Mouse (Mus musculus) heart, adult 11 months (tissue): ENCODE data around the gene Gm20388.

Experiments
- DNase-seq: peaks from one replicate; pipeline ENCODE4 v3.0.0; 2022

Gene Gm20388

GRCm38 (mm10) chr8:123328552-123328951, 3417.9 kb downstream of the Gm20388 start:
- no peak for DNase-seq

GRCm38 (mm10) chr8:123329350-123329749, 3418.7 kb downstream of the Gm20388 start:
- no peak for DNase-seq

- DNase-seq = no peak
Observed at GRCm38 (mm10) chr8:123329961-123330360, 3419.3 kb downstream of the Gm20388 start.

- no peak for DNase-seq
Observed at GRCm38 (mm10) chr8:123330701-123331100, 3420.1 kb downstream of the Gm20388 start.

GRCm38 (mm10) chr8:123331301-123331700, 3420.7 kb downstream of the Gm20388 start:
- DNase-seq = no peak

GRCm38 (mm10) chr8:123331810-123332209, 3421.2 kb downstream of the Gm20388 start:
- no peak for DNase-seq

- DNase-seq = peak; percentile 93
Observed at GRCm38 (mm10) chr8:123332262-123333090, 3421.8 kb downstream of the Gm20388 start, which contains the start of gene Spire2. Gene Spire2, plus strand, starts transcription at chr8:123332713.

GRCm38 (mm10) chr8:123333091-123333587, 3422.5 kb downstream of the Gm20388 start:
- no peak for DNase-seq

GRCm38 (mm10) chr8:123333864-123334263, 3423.2 kb downstream of the Gm20388 start:
- DNase-seq = peak; percentile 79

- peak; percentile 66 for DNase-seq
Observed at GRCm38 (mm10) chr8:123334467-123334866, 3423.8 kb downstream of the Gm20388 start.

GRCm38 (mm10) chr8:123337475-123337874, 3426.8 kb downstream of the Gm20388 start:
- no peak for DNase-seq

GRCm38 (mm10) chr8:123340071-123340470, 3429.4 kb downstream of the Gm20388 start:
- no peak for DNase-seq

GRCm38 (mm10) chr8:123341040-123342015, 3430.7 kb downstream of the Gm20388 start:
- DNase-seq = no peak

GRCm38 (mm10) chr8:123342253-123342652, 3431.6 kb downstream of the Gm20388 start:
- DNase-seq = no peak

GRCm38 (mm10) chr8:123342911-123343310, 3432.3 kb downstream of the Gm20388 start:
- no peak for DNase-seq

GRCm38 (mm10) chr8:123343422-123343821, 3432.8 kb downstream of the Gm20388 start:
- no peak for DNase-seq

GRCm38 (mm10) chr8:123345135-123345534, 3434.5 kb downstream of the Gm20388 start:
- no peak for DNase-seq

- DNase-seq = no peak
Observed at GRCm38 (mm10) chr8:123345856-123346255, 3435.2 kb downstream of the Gm20388 start.

GRCm38 (mm10) chr8:123347293-123347692, 3436.7 kb downstream of the Gm20388 start:
- DNase-seq = no peak

- DNase-seq = peak; percentile 93
Observed at GRCm38 (mm10) chr8:123348237-123348843, 3437.7 kb downstream of the Gm20388 start.

GRCm38 (mm10) chr8:123349073-123349472, 3438.4 kb downstream of the Gm20388 start:
- DNase-seq = no peak

GRCm38 (mm10) chr8:123352118-123352517, 3441.5 kb downstream of the Gm20388 start:
- DNase-seq = no peak

GRCm38 (mm10) chr8:123352786-123353185, 3442.1 kb downstream of the Gm20388 start:
- no peak for DNase-seq
